Mouse (Mus musculus): ENCODE data around the gene Irak1bp1. TPM values are rescaled to one million over a fixed set of nuclear protein-coding genes. Genes with fewer than 3 reads are reported as not detected.

Gene Irak1bp1
- polyA plus RNA-seq, 1 experiment from 2014 or later = 35.0 TPM

DNA sequence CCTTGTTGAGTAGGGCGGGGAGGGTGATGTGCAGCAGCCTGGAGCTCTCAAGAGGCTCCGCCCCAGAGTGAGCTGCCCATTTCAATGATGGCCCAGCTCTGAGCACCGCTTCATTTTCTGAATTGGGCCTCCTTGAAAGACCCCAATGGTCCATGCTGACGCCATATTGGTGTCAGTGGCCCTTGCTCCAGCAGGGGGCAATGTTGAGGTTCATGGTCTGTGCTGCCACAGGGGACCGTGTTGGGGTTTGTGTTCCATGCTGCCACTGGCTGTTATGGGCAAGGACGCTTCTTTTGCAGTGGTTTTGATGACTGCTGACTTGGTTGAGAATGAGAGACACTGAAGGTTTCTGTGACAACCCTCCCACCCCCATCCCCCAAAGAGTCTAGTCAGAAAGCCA, 2.9 kb upstream of the Irak1bp1 start:
- no peak overlapping the region for H3K4me2 ChIP-seq (replicated peaks; ENCODE audit: low read depth, low read length)
- no peaks in the 10 kb centered on the region for H3K4me1 ChIP-seq (replicated peaks; ENCODE audit: control insufficient read depth, insufficient read depth, low read length)
- H3K9me3 ChIP-seq (ENCODE audit: control insufficient read depth, low read length) = no peaks in the 10 kb centered on the region
- H3K4me3 ChIP-seq (ENCODE audit: low read depth, low read length) = no peak overlapping the region
- no peak overlapping the region for H3K27ac ChIP-seq (ENCODE audit: low read depth, low read length)
- no peak overlapping the region for H3K9ac ChIP-seq (ENCODE audit: low read depth, low read length)
- DNase-seq (ENCODE audit: low spot score) (no peak), ATAC-seq (ENCODE audit: low FRiP score) (no peak)
- H3K36me3 ChIP-seq (ENCODE audit: control insufficient read depth, insufficient read depth, low read length) = no peaks in the 10 kb centered on the region
- H3K27me3 ChIP-seq (ENCODE audit: control insufficient read depth, insufficient read depth, low read length) = no peaks in the 10 kb centered on the region
- 93% methylated on average over 6 of the region's 6 CpGs for WGBS

GRCm38 (mm10) chr9:82829693-82830430, 522 bp downstream of the Irak1bp1 start:
- Histone ChIP-seq H3K4me2 (replicated peaks; ENCODE audit: low read depth, low read length) (peak overlapping the region; percentile 65), H3K9ac (ENCODE audit: low read depth, low read length) (peak overlapping the region; percentile 87), H3K36me3 (ENCODE audit: control insufficient read depth, insufficient read depth, low read length) (no peaks in the 10 kb centered on the region), H3K27ac (ENCODE audit: low read depth, low read length) (peak overlapping the region; percentile 88), H3K9me3 (ENCODE audit: control insufficient read depth, low read length) (no peaks in the 10 kb centered on the region), H3K4me1 (replicated peaks; ENCODE audit: control insufficient read depth, insufficient read depth, low read length) (no peaks in the 10 kb centered on the region), H3K4me3 (ENCODE audit: low read depth, low read length) (peak overlapping the region; percentile 76), H3K27me3 (ENCODE audit: control insufficient read depth, insufficient read depth, low read length) (no peaks in the 10 kb centered on the region)
- WGBS = under 1% methylated on average over 64 of the region's 65 CpGs
- DNase-seq (ENCODE audit: low spot score) (peak; percentile 92), ATAC-seq (ENCODE audit: low FRiP score) (peak; percentile 97)

DNA sequence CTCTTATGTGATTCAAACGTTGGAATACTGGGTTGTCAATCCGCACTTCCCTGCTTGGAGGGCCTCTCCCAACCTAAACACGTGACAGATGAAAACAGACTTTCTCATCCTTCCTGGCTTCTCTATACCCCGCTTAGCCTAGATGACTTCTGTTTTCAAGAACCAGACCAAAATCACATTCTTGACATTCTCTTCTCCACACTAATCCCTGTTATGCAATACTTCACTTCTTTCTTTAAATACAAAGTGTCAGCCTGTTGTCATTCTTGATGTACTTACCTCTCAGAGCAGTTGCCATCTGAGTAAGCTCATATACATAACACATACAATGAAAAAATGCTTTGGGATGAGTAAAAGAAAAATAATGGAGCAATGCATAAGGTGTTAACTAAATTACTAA, 2.6 kb downstream of the Irak1bp1 start:
- no peak overlapping the region for H3K9ac ChIP-seq (ENCODE audit: low read depth, low read length)
- ATAC-seq (ENCODE audit: low FRiP score) = no peak
- H3K27me3 ChIP-seq (ENCODE audit: control insufficient read depth, insufficient read depth, low read length) = no peaks in the 10 kb centered on the region
- no peak overlapping the region for H3K4me2 ChIP-seq (replicated peaks; ENCODE audit: low read depth, low read length)
- H3K4me1 ChIP-seq (replicated peaks; ENCODE audit: control insufficient read depth, insufficient read depth, low read length) = no peaks in the 10 kb centered on the region
- H3K9me3 ChIP-seq (ENCODE audit: control insufficient read depth, low read length) = no peaks in the 10 kb centered on the region
- DNase-seq (ENCODE audit: low spot score) = no peak
- WGBS = 52% methylated on average over 4 of the region's 4 CpGs
- no peak overlapping the region for H3K4me3 ChIP-seq (ENCODE audit: low read depth, low read length)
- H3K27ac ChIP-seq (ENCODE audit: low read depth, low read length) = no peak overlapping the region
- no peaks in the 10 kb centered on the region for H3K36me3 ChIP-seq (ENCODE audit: control insufficient read depth, insufficient read depth, low read length)

DNA sequence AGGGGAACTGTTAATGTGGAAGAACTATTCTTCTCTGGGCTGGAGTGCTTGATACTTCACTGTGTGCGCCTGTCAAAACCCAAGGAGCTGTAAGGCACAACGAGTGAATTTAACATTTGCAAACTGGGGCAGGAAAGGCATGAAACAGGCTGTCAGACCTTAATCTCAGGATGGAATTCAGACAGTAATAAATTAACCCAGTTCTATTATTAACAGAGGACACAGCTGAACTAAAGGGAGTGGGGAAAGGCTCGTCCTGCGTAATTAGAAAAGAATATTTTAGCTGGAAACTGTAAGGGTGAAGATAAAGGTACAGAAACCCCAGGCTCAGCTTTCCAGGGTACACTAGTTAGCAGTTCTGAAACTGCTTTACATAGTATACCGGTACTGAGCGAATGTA, 6.6 kb downstream of the Irak1bp1 start:
- 82% methylated on average over 6 of the region's 6 CpGs for WGBS
- no peaks in the 10 kb centered on the region for H3K9me3 ChIP-seq (ENCODE audit: control insufficient read depth, low read length)
- H3K4me3 ChIP-seq (ENCODE audit: low read depth, low read length) = no peak overlapping the region
- no peaks in the 10 kb centered on the region for H3K27me3 ChIP-seq (ENCODE audit: control insufficient read depth, insufficient read depth, low read length)
- DNase-seq (ENCODE audit: low spot score) (no peak), ATAC-seq (ENCODE audit: low FRiP score) (no peak)
- H3K4me2 ChIP-seq (replicated peaks; ENCODE audit: low read depth, low read length) = no peak overlapping the region
- H3K36me3 ChIP-seq (ENCODE audit: control insufficient read depth, insufficient read depth, low read length) = no peaks in the 10 kb centered on the region
- H3K9ac ChIP-seq (ENCODE audit: low read depth, low read length) = no peak overlapping the region
- H3K27ac ChIP-seq (ENCODE audit: low read depth, low read length) = no peak overlapping the region
- H3K4me1 ChIP-seq (replicated peaks; ENCODE audit: control insufficient read depth, insufficient read depth, low read length) = no peaks in the 10 kb centered on the region

DNA sequence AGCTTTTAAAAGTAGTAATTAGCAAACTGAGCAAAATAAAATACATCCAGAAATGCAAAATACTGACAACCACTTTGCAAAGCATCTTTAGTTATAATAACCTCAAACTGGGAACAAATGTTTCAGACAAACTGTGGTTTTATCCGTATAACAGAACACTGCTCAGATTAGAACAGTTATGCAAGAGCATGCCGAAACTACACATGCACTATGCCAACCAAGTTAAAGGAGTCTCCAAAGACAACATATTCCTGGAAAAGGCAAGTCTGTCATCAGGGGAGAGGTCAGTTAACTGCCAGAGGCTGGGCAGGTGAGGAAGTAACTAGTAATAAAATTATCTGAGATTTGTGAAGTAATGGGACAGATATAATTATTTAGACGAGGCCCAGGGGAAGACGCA, 13.3 kb downstream of the Irak1bp1 start:
- H3K9me3 ChIP-seq (ENCODE audit: control insufficient read depth, low read length) = no peaks in the 10 kb centered on the region
- H3K27me3 ChIP-seq (ENCODE audit: control insufficient read depth, insufficient read depth, low read length) = no peaks in the 10 kb centered on the region
- no peak overlapping the region for H3K4me3 ChIP-seq (ENCODE audit: low read depth, low read length)
- no peaks in the 10 kb centered on the region for H3K36me3 ChIP-seq (ENCODE audit: control insufficient read depth, insufficient read depth, low read length)
- H3K27ac ChIP-seq (ENCODE audit: low read depth, low read length) = no peak overlapping the region
- DNase-seq (ENCODE audit: low spot score) (no peak), ATAC-seq (ENCODE audit: low FRiP score) (no peak)
- WGBS = 95% methylated on average over 4 of the region's 4 CpGs
- H3K4me1 ChIP-seq (replicated peaks; ENCODE audit: control insufficient read depth, insufficient read depth, low read length) = no peaks in the 10 kb centered on the region
- H3K9ac ChIP-seq (ENCODE audit: low read depth, low read length) = no peak overlapping the region
- H3K4me2 ChIP-seq (replicated peaks; ENCODE audit: low read depth, low read length) = no peak overlapping the region

- Histone ChIP-seq H3K27me3 (ENCODE audit: control insufficient read depth, insufficient read depth, low read length) (no peaks in the 10 kb centered on the region), H3K27ac (ENCODE audit: low read depth, low read length) (no peak overlapping the region), H3K4me1 (replicated peaks; ENCODE audit: control insufficient read depth, insufficient read depth, low read length) (no peaks in the 10 kb centered on the region), H3K9ac (ENCODE audit: low read depth, low read length) (no peak overlapping the region), H3K36me3 (ENCODE audit: control insufficient read depth, insufficient read depth, low read length) (no peaks in the 10 kb centered on the region), H3K9me3 (ENCODE audit: control insufficient read depth, low read length) (no peaks in the 10 kb centered on the region), H3K4me2 (replicated peaks; ENCODE audit: low read depth, low read length) (no peak overlapping the region), H3K4me3 (ENCODE audit: low read depth, low read length) (no peak overlapping the region)
- DNase-seq (ENCODE audit: low spot score) (no peak), ATAC-seq (ENCODE audit: low FRiP score) (peak; percentile 60; the same call in 1 of the 2 replicates)
- WGBS = 57% methylated on average over 2 of the region's 2 CpGs
Measured at GRCm38 (mm10) chr9:82854040-82854439, 24.7 kb downstream of the Irak1bp1 start.

DNA sequence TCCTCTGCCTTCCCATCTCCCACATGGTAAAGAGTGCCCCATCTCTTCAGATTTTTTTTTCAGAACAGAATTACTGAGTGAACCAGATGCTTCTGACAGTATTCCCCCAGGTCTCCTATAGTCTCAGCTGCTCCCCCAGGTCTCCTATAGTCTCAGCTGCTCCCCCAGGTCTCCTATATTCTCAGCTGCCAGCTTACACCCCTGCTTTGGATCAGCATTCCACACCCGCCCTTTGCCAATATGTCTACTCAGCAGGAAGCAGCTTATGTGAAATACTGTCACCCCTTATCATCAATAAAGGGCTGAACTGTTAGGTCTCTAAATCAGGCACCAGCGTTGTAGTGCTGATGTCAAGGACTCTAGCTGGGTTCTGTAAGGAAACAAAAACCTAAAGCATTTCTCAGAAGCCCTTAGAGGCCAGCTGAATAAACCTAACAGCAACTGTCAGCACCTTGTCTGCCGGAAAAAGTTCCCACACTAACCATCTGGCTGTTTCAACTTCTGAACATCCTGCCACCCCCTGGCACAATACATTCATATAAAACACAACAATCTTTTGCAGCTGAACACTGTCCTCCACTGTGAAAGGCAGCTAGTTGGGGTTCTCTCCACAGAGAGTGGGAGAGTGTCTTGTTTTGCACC, 25.8 kb downstream of the Irak1bp1 start:
- 40% methylated on average over 3 of the region's 3 CpGs for WGBS
- H3K27ac ChIP-seq (ENCODE audit: low read depth, low read length) = no peak overlapping the region
- no peaks in the 10 kb centered on the region for H3K36me3 ChIP-seq (ENCODE audit: control insufficient read depth, insufficient read depth, low read length)

GRCm38 (mm10) chr9:82856241-82856640, 26.9 kb downstream of the Irak1bp1 start:
- Histone ChIP-seq H3K4me3 (ENCODE audit: low read depth, low read length) (no peak overlapping the region), H3K27ac (ENCODE audit: low read depth, low read length) (no peak overlapping the region)

More for the DNA sequence above, 25.8 kb downstream of the Irak1bp1 start:
- DNase-seq (ENCODE audit: low spot score) = no peak
- Histone ChIP-seq H3K4me1 (replicated peaks; ENCODE audit: control insufficient read depth, insufficient read depth, low read length) (no peaks in the 10 kb centered on the region), H3K27me3 (ENCODE audit: control insufficient read depth, insufficient read depth, low read length) (no peaks in the 10 kb centered on the region), H3K9ac (ENCODE audit: low read depth, low read length) (no peak overlapping the region), H3K9me3 (ENCODE audit: control insufficient read depth, low read length) (no peaks in the 10 kb centered on the region), H3K4me3 (ENCODE audit: low read depth, low read length) (no peak overlapping the region), H3K4me2 (replicated peaks; ENCODE audit: low read depth, low read length) (no peak overlapping the region)
- no peak for ATAC-seq (ENCODE audit: low FRiP score)

DNA sequence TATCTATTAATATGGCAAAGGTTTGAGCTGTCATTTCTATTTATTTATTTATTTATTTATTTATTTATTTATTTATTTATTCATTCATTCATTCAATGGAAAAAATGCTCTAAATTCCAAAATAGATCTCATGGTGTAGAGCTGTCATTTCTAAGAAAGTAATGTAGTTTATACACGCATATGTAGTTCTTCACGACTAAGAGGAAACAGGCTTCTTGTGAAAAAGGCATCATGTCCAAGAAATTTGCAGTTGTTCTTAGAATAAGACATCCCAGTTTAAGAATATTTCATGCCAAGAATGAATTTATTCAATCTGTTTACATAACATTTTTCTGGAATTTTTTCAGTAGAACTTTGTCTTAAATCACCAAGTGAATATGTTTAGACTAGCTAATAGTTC, 31.5 kb downstream of the Irak1bp1 start:
- Histone ChIP-seq H3K27me3 (ENCODE audit: control insufficient read depth, insufficient read depth, low read length) (no peaks in the 10 kb centered on the region), H3K36me3 (ENCODE audit: control insufficient read depth, insufficient read depth, low read length) (no peaks in the 10 kb centered on the region), H3K9me3 (ENCODE audit: control insufficient read depth, low read length) (no peaks in the 10 kb centered on the region), H3K27ac (ENCODE audit: low read depth, low read length) (no peak overlapping the region), H3K9ac (ENCODE audit: low read depth, low read length) (no peak overlapping the region), H3K4me3 (ENCODE audit: low read depth, low read length) (no peak overlapping the region), H3K4me2 (replicated peaks; ENCODE audit: low read depth, low read length) (no peak overlapping the region), H3K4me1 (replicated peaks; ENCODE audit: control insufficient read depth, insufficient read depth, low read length) (no peaks in the 10 kb centered on the region)
- no peak for ATAC-seq (ENCODE audit: low FRiP score)
- 92% methylated on average over 2 of the region's 2 CpGs for WGBS
- DNase-seq (ENCODE audit: low spot score) = no peak

More at GRCm38 (mm10) chr9:82856241-82856640, 26.9 kb downstream of the Irak1bp1 start:
- WGBS = 93% methylated on average over 4 of the region's 4 CpGs
- H3K36me3 ChIP-seq (ENCODE audit: control insufficient read depth, insufficient read depth, low read length) = no peaks in the 10 kb centered on the region
- no peaks in the 10 kb centered on the region for H3K27me3 ChIP-seq (ENCODE audit: control insufficient read depth, insufficient read depth, low read length)
- no peak overlapping the region for H3K9ac ChIP-seq (ENCODE audit: low read depth, low read length)
- no peaks in the 10 kb centered on the region for H3K4me1 ChIP-seq (replicated peaks; ENCODE audit: control insufficient read depth, insufficient read depth, low read length)
- no peak for ATAC-seq (ENCODE audit: low FRiP score)
- H3K4me2 ChIP-seq (replicated peaks; ENCODE audit: low read depth, low read length) = no peak overlapping the region
- no peak for DNase-seq (ENCODE audit: low spot score)
- H3K9me3 ChIP-seq (ENCODE audit: control insufficient read depth, low read length) = no peaks in the 10 kb centered on the region

All from hindbrain, embryonic 11.5 days (tissue).